Mouse (Mus musculus): ENCODE measurements at regions not wholly inside any gene's neighbourhood (a gene's known extent, or its start where the extent isn't known, plus 50 kb on each side); places are given as distances from the start of the nearest gene placed in this dataset.
"Not testable (repeated sequence)": the region's sequence is repeated elsewhere in the genome, so short reads cannot be mapped to it uniquely, and the experiment has no call there.

GRCm38 (mm10) chr10:68956539-68956938 lies 194.7 kb upstream of the Rhobtb1 start:
- DNase-seq (ENCODE audit: low spot score), result no peak

GRCm38 (mm10) chr10:68961376-68961775 lies 189.9 kb upstream of the Rhobtb1 start:
- no peak for DNase-seq (ENCODE audit: low spot score)

- no peak for DNase-seq (ENCODE audit: low spot score)
Observed at GRCm38 (mm10) chr10:68963090-68963489, 188.1 kb upstream of the Rhobtb1 start.

- DNase-seq (ENCODE audit: low spot score), result no peak
Observed at GRCm38 (mm10) chr10:68965271-68965670, 186.0 kb upstream of the Rhobtb1 start.

GRCm38 (mm10) chr10:68967976-68968968 lies 183.0 kb upstream of the Rhobtb1 start:
- DNase-seq (ENCODE audit: low spot score), result no peak

GRCm38 (mm10) chr10:68970521-68970920 lies 180.7 kb upstream of the Rhobtb1 start:
- DNase-seq (ENCODE audit: low spot score), result no peak

GRCm38 (mm10) chr10:68974771-68975170 lies 176.5 kb upstream of the Rhobtb1 start:
- DNase-seq (ENCODE audit: low spot score), result no peak

GRCm38 (mm10) chr10:68976443-68977025 lies 174.7 kb upstream of the Rhobtb1 start:
- DNase-seq (ENCODE audit: low spot score), result no peak

- no peak for DNase-seq (ENCODE audit: low spot score)
Observed at GRCm38 (mm10) chr10:68978115-68978514, 173.1 kb upstream of the Rhobtb1 start.

- DNase-seq (ENCODE audit: low spot score), result no peak
Observed at GRCm38 (mm10) chr10:68979949-68980348, 171.3 kb upstream of the Rhobtb1 start.

GRCm38 (mm10) chr10:68982288-68982687 lies 168.9 kb upstream of the Rhobtb1 start:
- no peak for DNase-seq (ENCODE audit: low spot score)

- DNase-seq (ENCODE audit: low spot score), result no peak
Observed at GRCm38 (mm10) chr10:68990584-68990983, 160.7 kb upstream of the Rhobtb1 start.

GRCm38 (mm10) chr10:68999610-69000009 lies 151.6 kb upstream of the Rhobtb1 start:
- DNase-seq (ENCODE audit: low spot score), result no peak

GRCm38 (mm10) chr10:69001654-69002435 lies 149.4 kb upstream of the Rhobtb1 start:
- DNase-seq (ENCODE audit: low spot score), result no peak

GRCm38 (mm10) chr10:69005199-69005872 lies 145.9 kb upstream of the Rhobtb1 start:
- peak; percentile 90 for DNase-seq (ENCODE audit: low spot score)

GRCm38 (mm10) chr10:69008679-69009078 lies 142.6 kb upstream of the Rhobtb1 start:
- peak; percentile 4 for DNase-seq (ENCODE audit: low spot score)

GRCm38 (mm10) chr10:69020811-69021743 lies 130.2 kb upstream of the Rhobtb1 start:
- no peak for DNase-seq (ENCODE audit: low spot score)

- DNase-seq (ENCODE audit: low spot score), result no peak
Observed at GRCm38 (mm10) chr10:69033410-69033809, 117.8 kb upstream of the Rhobtb1 start.

GRCm38 (mm10) chr10:69034390-69035120 lies 116.7 kb upstream of the Rhobtb1 start:
- no peak for DNase-seq (ENCODE audit: low spot score)

GRCm38 (mm10) chr10:69035536-69035935 lies 115.7 kb upstream of the Rhobtb1 start:
- not testable (repeated sequence) for DNase-seq (ENCODE audit: low spot score)
